Comparison of ENCODE assay signal across 8 mouse cellular contexts in genomic region chr13:38204171-38204570, GRCm38 (mm10). TPM values are rescaled to one million over a fixed set of nuclear protein-coding genes. Genes with fewer than 3 reads are reported as not detected.
DNase-seq lines count a peak whose midpoint lies in the region; ATAC-seq and TF ChIP-seq lines count a peak whose summit lies in the region.

No protein-coding gene starts in this region.

- peak overlapping the region; percentile 76; the same call in 1 of the 2 replicates for H3K4me2 ChIP-seq in lung, postnatal 0 days (replicated peaks; ENCODE audit: low read depth, low read length)
- H3K4me2 ChIP-seq in limb, embryonic 14.5 days (replicated peaks; ENCODE audit: low read depth, low read length, severe bottlenecking) = peak overlapping the region; percentile 58
- peak overlapping the region; percentile 71 for H3K4me2 ChIP-seq in stomach, embryonic 16.5 days (ENCODE audit: low read depth, low read length)

- DNase-seq in cerebellum, adult 9-10 months = peak; percentile 3
- no peak for DNase-seq in cerebellum, postnatal 14 days
- DNase-seq in lung, postnatal 0 days (ENCODE audit: low spot score) = no peak
- no peak for DNase-seq in lung, postnatal 25 days (ENCODE audit: low spot score)
- DNase-seq in limb, embryonic 14.5 days (ENCODE audit: low spot score) = no peak
- no peak for DNase-seq in layer of hippocampus, adult 9-11 months
- DNase-seq in kidney, adult 9 months = no peak

- no peaks in the 10 kb centered on the region for H3K36me3 ChIP-seq in lung, postnatal 0 days (ENCODE audit: insufficient read depth, low read length)
- H3K36me3 ChIP-seq in limb, embryonic 14.5 days (ENCODE audit: control insufficient read depth, insufficient read depth, low read length) = no peaks in the 10 kb centered on the region
- H3K36me3 ChIP-seq in stomach, embryonic 16.5 days (ENCODE audit: control insufficient read depth, insufficient read depth, low read length) = no peaks in the 10 kb centered on the region

- no peaks in the 10 kb centered on the region for H3K9me3 ChIP-seq in lung, postnatal 0 days (ENCODE audit: low read length)
- no peaks in the 10 kb centered on the region for H3K9me3 ChIP-seq in limb, embryonic 14.5 days (ENCODE audit: control insufficient read depth, low read length)
- H3K9me3 ChIP-seq in stomach, embryonic 16.5 days (replicated peaks; ENCODE audit: control insufficient read depth, low read length) = no peaks in the 10 kb centered on the region

- H3K4me3 ChIP-seq in lung, postnatal 0 days (ENCODE audit: low read depth, low read length) = peak overlapping the region; percentile 81; the same call in 1 of the 2 replicates
- H3K4me3 ChIP-seq in limb, embryonic 14.5 days (replicated peaks; ENCODE audit: low read length) = peak overlapping the region; percentile 81
- peak overlapping the region; percentile 93 for H3K4me3 ChIP-seq in stomach, embryonic 16.5 days (replicated peaks; ENCODE audit: low read length)

- no peak for TF ChIP-seq EP300 in lung, postnatal 0 days (IDR thresholded peaks at IDR 0.05)

- H3K27me3 ChIP-seq in lung, postnatal 0 days (replicated peaks; ENCODE audit: insufficient read depth, low read length) = no peaks in the 10 kb centered on the region
- H3K27me3 ChIP-seq in limb, embryonic 14.5 days (ENCODE audit: control insufficient read depth, insufficient read depth, low read length) = no peaks in the 10 kb centered on the region
- H3K27me3 ChIP-seq in stomach, embryonic 16.5 days (ENCODE audit: control insufficient read depth, insufficient read depth, low read length) = no peaks in the 10 kb centered on the region

- H3K4me1 ChIP-seq in lung, postnatal 0 days (ENCODE audit: insufficient read depth, low read depth, low read length) = peaks cover 6% of the 10 kb centered on the region; the same call in 1 of the 2 replicates
- peaks cover 7% of the 10 kb centered on the region for H3K4me1 ChIP-seq in limb, embryonic 14.5 days (ENCODE audit: control insufficient read depth, insufficient read depth, low read length)
- peaks cover 6% of the 10 kb centered on the region for H3K4me1 ChIP-seq in stomach, embryonic 16.5 days (ENCODE audit: control insufficient read depth, insufficient read depth, low read length)

- no peak overlapping the region for H3K9ac ChIP-seq in lung, postnatal 0 days (replicated peaks; ENCODE audit: low read depth)
- H3K9ac ChIP-seq in limb, embryonic 14.5 days (ENCODE audit: low read depth, low read length, severe bottlenecking) = no peak overlapping the region
- no peak overlapping the region for H3K9ac ChIP-seq in stomach, embryonic 16.5 days (ENCODE audit: low read length)

- H3K27ac ChIP-seq in lung, postnatal 0 days (ENCODE audit: low read length) = no peak overlapping the region
- no peak overlapping the region for H3K27ac ChIP-seq in limb, embryonic 14.5 days (replicated peaks; ENCODE audit: low read depth, low read length)
- H3K27ac ChIP-seq in stomach, embryonic 16.5 days (ENCODE audit: low read length) = no peak overlapping the region

- no peak for ATAC-seq in lung, postnatal 0 days
- no peak for ATAC-seq in limb, embryonic 14.5 days (ENCODE audit: low FRiP score, low read depth)
- ATAC-seq in stomach, embryonic 16.5 days (ENCODE audit: insufficient read depth, low FRiP score) = no peak

- 50% methylated on average over 2 of the region's 4 CpGs for WGBS in lung, postnatal 0 days
- WGBS in limb, embryonic 14.5 days = 62% methylated on average over 4 of the region's 4 CpGs
- 57% methylated on average over 4 of the region's 4 CpGs for WGBS in stomach, embryonic 16.5 days

- no peak for TF ChIP-seq CTCF in lung, postnatal 0 days (IDR thresholded peaks at IDR 0.05)

- TF ChIP-seq POLR2A in limb, embryonic 14.5 days (IDR thresholded peaks at IDR 0.05; ENCODE audit: borderline replicate concordance, extremely low read depth, insufficient read depth, insufficient read length) = no peak

RNA-seq across cellular contexts. Expression of gene Snrnp48, which starts 0.6 kb away (rescaled TPM):
- 24.0 and 24.8 TPM in 2 replicates for polyA plus RNA-seq in lung, postnatal 0 days (2015; fragmentation: Nextera tagmentation; extraction: Ambion mirVana)
- polyA plus RNA-seq in limb, embryonic 14.5 days (2012; rRNA removed) = 41.0 and 54.2 TPM in 2 replicates
- 30.1 and 38.9 TPM in 2 replicates for polyA plus RNA-seq in limb, embryonic 14.5 days (2014; fragmentation: Nextera tagmentation; extraction: Ambion mirVana)
- 31.7 and 34.2 TPM in 2 replicates for polyA plus RNA-seq in stomach, embryonic 16.5 days (2015; fragmentation: Nextera tagmentation; extraction: Ambion mirVana)

RNA-seq across cellular contexts. Expression of gene Dsp, which starts 53.1 kb away (rescaled TPM):
- 5.5 and 7.0 TPM in 2 replicates for polyA plus RNA-seq in lung, postnatal 0 days (2015; fragmentation: Nextera tagmentation; extraction: Ambion mirVana)
- polyA plus RNA-seq in limb, embryonic 14.5 days (2012; rRNA removed) = 15.6 and 24.9 TPM in 2 replicates
- 39.4 and 50.1 TPM in 2 replicates for polyA plus RNA-seq in limb, embryonic 14.5 days (2014; fragmentation: Nextera tagmentation; extraction: Ambion mirVana)
- 36.4 and 45.1 TPM in 2 replicates for polyA plus RNA-seq in stomach, embryonic 16.5 days (2015; fragmentation: Nextera tagmentation; extraction: Ambion mirVana)
